Mouse (Mus musculus) thymus, adult 2 months (tissue): Measurements from ENCODE around the gene Ip6k3. TPM values are rescaled to one million over a fixed set of nuclear protein-coding genes. Genes with fewer than 3 reads are reported as not detected.
A peak's percentile ranks its signal among the peaks of the same experiment; 100 is the strongest.

Experiments used
- DNase-seq: peaks from one replicate; pipeline ENCODE4 v3.0.0; 2021
- H3K27ac ChIP-seq: fragments of 200-500 bp; 2 replicates; pipeline ENCODE4 v1.5.1; 2012; ENCODE audit warnings: low read length, control low read depth; ENCODE audit not compliant: control insufficient read depth, insufficient read depth
- H3K27me3 ChIP-seq: fragments of 200-500 bp; 2 replicates; pipeline ENCODE4 v1.6.1; 2012; ENCODE audit warnings: mild to moderate bottlenecking, low read length, moderate library complexity, mixed read lengths; ENCODE audit not compliant: control insufficient read depth, insufficient read depth
- H3K36me3 ChIP-seq: fragments of 200-500 bp; 2 replicates; pipeline ENCODE4 v1.6.1; 2012; ENCODE audit warnings: mild to moderate bottlenecking, low read length, moderate library complexity; ENCODE audit not compliant: control insufficient read depth, insufficient read depth
- H3K4me1 ChIP-seq: fragments of 200-500 bp; replicated peaks from 2 replicates; pipeline ENCODE4 v1.6.1; 2012; ENCODE audit warnings: low read length; ENCODE audit not compliant: control insufficient read depth, insufficient read depth
- H3K4me3 ChIP-seq: fragments of 200-500 bp; 2 replicates; pipeline ENCODE4 v1.5.1; 2012; ENCODE audit warnings: mild to moderate bottlenecking, low read length, control low read depth, moderate library complexity; ENCODE audit not compliant: control insufficient read depth, insufficient read depth
- CTCF ChIP-seq: fragments of 200-500 bp; IDR thresholded peaks from 2 replicates; pipeline ENCODE4 v1.5.1; 2012; ENCODE audit warnings: mild to moderate bottlenecking, control low read depth, low read length, moderate library complexity, borderline replicate concordance; ENCODE audit not compliant: control insufficient read depth, poor library complexity, insufficient read depth; ENCODE audit errors: extremely low read depth
- POLR2A ChIP-seq: fragments of 200-500 bp; IDR thresholded peaks from 2 replicates; pipeline ENCODE4 v1.6.1; 2012; ENCODE audit warnings: mild to moderate bottlenecking, low read length, control low read depth, moderate library complexity; ENCODE audit not compliant: control insufficient read depth, poor library complexity, insufficient read depth; ENCODE audit errors: extremely low read depth
- WGBS: fragments of 180-500 bp; shearing (Covaris S2); methylation state at CpG from one replicate; pipeline ENCODE4 v1.1.7; 2018; 5-methylcytosine and 5-hydroxymethylcytosine counted together
- polyA plus RNA-seq: library from polyadenylated mRNA; depleted of rRNA; stranded (reverse); fragments of >200 nt; gene quantifications from 2 replicates; pipeline ENCODE4 v1.2.3, GENCODE M21; 2012

The Ip6k3 gene
- polyA plus RNA-seq, 1 experiment = 1.4 TPM

DNA sequence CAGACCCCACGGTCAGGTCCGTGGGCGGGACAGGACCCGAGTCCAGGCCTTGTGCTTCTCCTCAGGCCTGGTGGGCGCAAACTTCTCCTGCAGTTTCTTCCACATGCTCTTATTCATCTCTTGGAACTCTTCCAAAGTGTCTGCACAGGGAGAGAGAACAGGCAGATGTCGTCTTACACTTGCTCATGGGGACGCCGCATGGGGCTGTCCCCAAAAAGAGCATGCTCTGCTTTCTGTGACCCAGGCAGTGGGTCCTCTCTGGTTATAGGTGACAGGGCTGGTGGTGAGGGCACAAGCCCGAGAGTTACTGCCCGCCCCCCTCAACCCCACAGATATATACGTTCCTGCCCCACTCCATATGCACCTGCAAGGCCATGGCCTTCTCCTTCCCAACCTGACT is 44.9 kb downstream of the Ip6k3 start:
- no peaks in the 10 kb centered on the region for H3K27me3 ChIP-seq
- H3K36me3 ChIP-seq = peaks cover 9% of the 10 kb centered on the region
- no peak for TF ChIP-seq POLR2A
- no peak for TF ChIP-seq CTCF
- 94% methylated on average over 11 of the region's 11 CpGs for WGBS
- DNase-seq = no peak
- H3K4me1 ChIP-seq = peaks cover 12% of the 10 kb centered on the region
- no peak overlapping the region for H3K4me3 ChIP-seq
- no peak overlapping the region for H3K27ac ChIP-seq

DNA sequence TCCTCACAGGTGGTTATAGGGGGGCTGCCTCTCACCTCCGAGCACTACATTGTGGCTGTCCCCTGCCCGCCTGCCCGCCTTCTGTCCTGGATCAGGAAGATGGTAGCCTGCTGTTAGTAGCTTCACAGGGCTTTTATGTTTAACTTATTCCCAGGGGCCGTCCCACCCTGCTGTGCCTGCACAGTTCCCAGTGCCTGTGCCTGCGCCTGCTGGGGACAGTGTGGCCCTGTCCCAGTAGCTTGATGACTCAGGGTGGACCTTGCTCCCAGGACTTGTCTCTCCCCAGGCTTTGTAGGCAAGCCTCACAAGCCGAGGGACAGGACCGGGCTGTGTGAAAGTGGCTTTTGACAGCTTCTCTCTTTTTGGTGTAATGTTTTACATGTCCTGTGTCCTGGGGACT is 45.8 kb downstream of the Ip6k3 start:
- Histone ChIP-seq H3K36me3 (peaks cover 9% of the 10 kb centered on the region), H3K4me3 (no peak overlapping the region), H3K27me3 (no peaks in the 10 kb centered on the region), H3K4me1 (peaks cover 12% of the 10 kb centered on the region), H3K27ac (no peak overlapping the region)
- no peak for DNase-seq
- TF ChIP-seq POLR2A (no peak), CTCF (no peak)
- WGBS = 95% methylated on average over 7 of the region's 7 CpGs

DNA sequence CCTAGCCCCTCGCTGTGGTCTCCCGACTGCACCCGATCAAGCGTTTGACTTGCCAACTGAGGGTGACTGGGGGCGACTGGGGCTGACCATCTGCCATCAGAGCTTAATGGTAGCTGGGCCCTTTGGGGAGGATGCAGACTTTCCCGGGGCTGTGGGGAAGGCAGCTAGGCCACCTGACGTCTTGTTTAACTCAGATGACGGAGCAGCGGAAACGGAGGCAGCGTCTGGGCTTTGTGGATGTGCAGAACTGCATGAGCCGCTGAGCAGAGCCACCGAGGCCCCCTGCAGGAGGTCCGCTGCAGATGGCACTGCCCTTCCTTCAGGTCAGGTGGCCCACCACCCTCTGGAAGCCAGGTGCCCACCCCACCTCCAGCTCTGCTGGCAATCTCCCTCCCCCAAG is 46.3 kb downstream of the Ip6k3 start:
- no peaks in the 10 kb centered on the region for H3K27me3 ChIP-seq
- H3K36me3 ChIP-seq = peaks cover 9% of the 10 kb centered on the region
- TF ChIP-seq POLR2A = no peak
- TF ChIP-seq CTCF = no peak
- H3K27ac ChIP-seq = no peak overlapping the region
- WGBS = 95% methylated on average over 14 of the region's 14 CpGs
- no peak overlapping the region for H3K4me3 ChIP-seq
- H3K4me1 ChIP-seq = peaks cover 12% of the 10 kb centered on the region
- no peak for DNase-seq

DNA sequence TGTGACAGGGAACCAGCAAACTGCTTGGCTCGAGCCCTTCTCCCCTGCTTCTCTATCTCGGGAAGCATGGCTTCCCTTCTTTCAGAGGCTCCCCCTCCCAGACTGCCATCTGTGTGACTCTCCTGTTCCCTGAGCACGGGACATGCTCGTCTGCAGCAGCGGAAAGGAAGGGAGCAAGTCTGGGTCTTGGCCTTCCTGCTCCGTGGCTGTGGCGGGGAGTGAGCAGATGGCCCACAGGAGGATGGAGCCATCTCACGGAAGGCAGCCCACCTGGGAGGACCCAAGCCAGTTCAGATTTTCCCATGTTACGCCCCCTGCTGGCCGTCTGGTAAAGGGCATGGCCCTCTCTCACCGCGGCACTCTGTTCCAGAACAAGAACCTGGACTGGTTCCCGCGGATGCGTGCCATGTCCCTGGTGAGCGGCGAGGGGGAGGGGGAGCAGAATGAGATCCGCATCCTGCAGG is 47.0 kb downstream of the Ip6k3 start:
- 84% methylated on average over 18 of the region's 18 CpGs for WGBS
- Histone ChIP-seq H3K36me3 (peaks cover 9% of the 10 kb centered on the region), H3K27ac (no peak overlapping the region), H3K4me3 (no peak overlapping the region), H3K27me3 (no peaks in the 10 kb centered on the region), H3K4me1 (peaks cover 12% of the 10 kb centered on the region)
- TF ChIP-seq POLR2A (no peak), CTCF (peak; percentile 62; the same call in 1 of the 2 replicates)
- DNase-seq = no peak

DNA sequence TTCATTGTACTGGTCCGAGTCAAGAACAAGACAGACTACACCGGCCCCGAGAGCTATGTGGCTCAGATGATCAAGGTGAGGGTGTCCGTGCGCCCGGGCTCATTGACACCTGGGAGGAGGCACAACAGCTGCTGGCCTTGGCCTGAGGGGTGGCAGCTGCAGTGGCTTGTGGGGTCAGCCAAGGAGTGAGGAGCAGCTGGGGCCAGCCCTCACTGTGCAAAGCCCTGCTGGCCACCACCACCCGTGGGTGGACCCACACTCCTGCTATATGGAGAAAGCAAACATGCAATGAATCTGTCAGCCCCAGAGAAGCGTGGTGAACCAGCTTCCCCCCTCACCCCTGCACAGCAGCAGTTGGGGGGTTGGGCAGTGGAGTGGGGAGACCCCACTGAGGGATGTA is 47.6 kb downstream of the Ip6k3 start:
- Histone ChIP-seq H3K36me3 (peaks cover 9% of the 10 kb centered on the region), H3K4me3 (no peak overlapping the region), H3K4me1 (peaks cover 12% of the 10 kb centered on the region), H3K27me3 (no peaks in the 10 kb centered on the region), H3K27ac (no peak overlapping the region)
- 83% methylated on average over 8 of the region's 8 CpGs for WGBS
- no peak for TF ChIP-seq CTCF
- no peak for TF ChIP-seq POLR2A
- no peak for DNase-seq

DNA sequence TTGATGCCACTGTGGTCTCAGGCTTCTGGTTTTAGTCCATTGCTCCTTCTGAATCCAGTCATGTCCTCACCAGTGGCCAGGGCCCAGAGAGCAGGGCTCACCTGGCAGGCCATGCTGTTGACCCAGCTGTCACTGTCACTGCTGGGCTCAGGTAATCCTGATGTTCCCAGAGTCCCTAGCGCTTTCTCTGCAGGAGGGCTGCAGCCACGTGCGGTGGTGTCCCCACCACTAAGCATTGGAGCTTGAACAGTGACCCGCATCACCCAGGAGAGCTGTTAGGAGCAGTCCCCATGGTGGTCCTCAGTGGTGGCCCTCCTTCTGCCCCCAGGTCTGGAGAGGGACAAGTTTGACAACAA is 48.1 kb downstream of the Ip6k3 start:
- peaks cover 12% of the 10 kb centered on the region for H3K4me1 ChIP-seq

More for the DNA sequence above, 48.1 kb downstream of the Ip6k3 start:
- Histone ChIP-seq H3K27me3 (no peaks in the 10 kb centered on the region), H3K36me3 (peaks cover 9% of the 10 kb centered on the region), H3K4me3 (no peak overlapping the region), H3K27ac (no peak overlapping the region)
- DNase-seq = no peak
- TF ChIP-seq POLR2A (no peak), CTCF (no peak)
- WGBS = 98% methylated on average over 4 of the region's 4 CpGs
